In the genomic region with DNA sequence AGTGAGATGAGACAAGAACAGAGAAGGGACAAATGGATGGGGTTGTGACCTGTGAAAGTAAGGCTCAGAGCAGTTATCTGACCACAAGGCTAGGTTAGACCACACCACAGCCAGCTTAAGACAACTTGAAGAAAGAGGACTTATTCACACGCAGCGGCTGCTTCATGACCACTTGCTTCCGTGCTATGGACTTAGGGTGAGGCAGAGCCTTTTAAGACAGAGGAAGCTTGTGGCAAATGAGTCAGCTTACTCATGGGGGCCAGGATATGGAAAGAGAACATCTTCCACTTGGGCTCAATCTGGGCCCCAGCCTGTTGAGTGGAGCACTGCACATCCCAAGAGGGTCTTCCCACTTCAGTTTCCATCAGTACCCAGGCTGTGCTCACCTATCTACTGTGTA, we compare ENCODE assay signal across 16 mouse cellular contexts.
"Had no signal": no experiment of that assay in that cellular context is flagged by ENCODE, and none has a peak within 500 bp of the region (broad histone marks: within the 10 kb centered on the region; RNA-seq: fewer than 3 reads in every experiment).

No protein-coding gene starts in this region.

- H3K4me3 ChIP-seq: limb, embryonic 13.5 days; neural tube, embryonic 13.5 days; stomach, embryonic 15.5 days had no signal

- H3K36me3 ChIP-seq: limb, embryonic 13.5 days; neural tube, embryonic 13.5 days; stomach, embryonic 15.5 days had no signal

- H3K4me1 ChIP-seq: stomach, embryonic 15.5 days had no signal

- DNase-seq: kidney, adult 8-10 months; kidney, postnatal 25 days; layer of hippocampus, adult 9-11 months; layer of hippocampus, postnatal 36 days; left cerebral cortex, postnatal 4 days; lung, adult 18-20 months; retina, postnatal 1 day; right cerebral cortex, postnatal 4 days; thymus, adult 2 months; thymus, postnatal 4 days had no signal

- H3K9ac ChIP-seq: limb, embryonic 13.5 days; liver, embryonic 14.5 days; neural tube, embryonic 13.5 days; stomach, embryonic 15.5 days had no signal

- H3K9me3 ChIP-seq: limb, embryonic 13.5 days; neural tube, embryonic 13.5 days; stomach, embryonic 15.5 days had no signal

- ATAC-seq: midbrain, embryonic 16.5 days had no signal

- H3K4me2 ChIP-seq: limb, embryonic 13.5 days; midbrain, embryonic 11.5 days; neural tube, embryonic 13.5 days; stomach, embryonic 15.5 days had no signal

- H3K27ac ChIP-seq: limb, embryonic 13.5 days; liver, embryonic 14.5 days; neural tube, embryonic 13.5 days; stomach, embryonic 15.5 days had no signal

- H3K27me3 ChIP-seq: neural tube, embryonic 13.5 days; stomach, embryonic 15.5 days had no signal
